Mouse (Mus musculus) heart, embryonic 14.5 days (tissue): Measurements from ENCODE around the gene Iqch. TPM values are rescaled to one million over a fixed set of nuclear protein-coding genes. Genes with fewer than 3 reads are reported as not detected.

Experiments
- ATAC-seq: fragments of 200-750 bp; cut with Nextera tagmentation; 2 replicates; pipeline ENCODE4 v1.8.0; 2017; ENCODE audit warnings: low read depth, moderate TSS enrichment; ENCODE audit not compliant: insufficient number of reproducible peaks, insufficient read depth, low FRiP score
- H3K27ac ChIP-seq, 2 experiments: fragments of 200-500 bp in 1 of 2; fragments of 300-500 bp in 1 of 2; sonication (generic) in 1 of 2; replicated peaks in 1 of 2; 2 replicates each; pipeline ENCODE4 v1.5.1; 2012 to 2014; ENCODE audit warnings: low read depth in 2 of 2, low read length in 2 of 2, control low read depth in 1 of 2, mild to moderate bottlenecking in 1 of 2, mixed read lengths in 1 of 2; ENCODE audit not compliant: control insufficient read depth in 1 of 2, insufficient read depth in 1 of 2
- H3K27me3 ChIP-seq: fragments of 300-500 bp; sonication (generic); 2 replicates; pipeline ENCODE4 v1.6.1; 2014; ENCODE audit warnings: mild to moderate bottlenecking, low read length, control low read depth; ENCODE audit not compliant: control insufficient read depth, insufficient read depth
- H3K36me3 ChIP-seq: fragments of 300-500 bp; sonication (generic); 2 replicates; pipeline ENCODE4 v1.6.1; 2014; ENCODE audit warnings: mild to moderate bottlenecking, control low read depth, low read length, mixed read lengths; ENCODE audit not compliant: control insufficient read depth, insufficient read depth
- H3K4me1 ChIP-seq, 2 experiments: fragments of 200-500 bp in 1 of 2; fragments of 300-500 bp in 1 of 2; sonication (generic) in 1 of 2; 2 replicates each; pipeline ENCODE4 v1.6.1; 2012 to 2014; ENCODE audit warnings: low read length in 2 of 2, control low read depth in 1 of 2, mixed read lengths in 1 of 2; ENCODE audit not compliant: control insufficient read depth in 2 of 2, insufficient read depth in 2 of 2
- H3K4me2 ChIP-seq: fragments of 300-500 bp; sonication (generic); 2 replicates; pipeline ENCODE4 v1.6.1; 2014; ENCODE audit warnings: mild to moderate bottlenecking, low read length
- H3K4me3 ChIP-seq, 2 experiments: fragments of 200-500 bp in 1 of 2; fragments of 300-500 bp in 1 of 2; sonication (generic) in 1 of 2; 2 replicates each; pipeline ENCODE4 v1.5.1; 2012 to 2014; ENCODE audit warnings: low read length in 2 of 2, mild to moderate bottlenecking in 2 of 2, control low read depth in 1 of 2, low read depth in 1 of 2, moderate library complexity in 1 of 2; ENCODE audit not compliant: control insufficient read depth in 1 of 2, insufficient read depth in 1 of 2
- H3K9ac ChIP-seq: fragments of 300-500 bp; sonication (generic); 2 replicates; pipeline ENCODE4 v1.6.1; 2014; ENCODE audit warnings: mild to moderate bottlenecking, low read length
- H3K9me3 ChIP-seq: fragments of 300-500 bp; sonication (generic); 2 replicates; pipeline ENCODE4 v1.6.1; 2016; ENCODE audit warnings: low read length, control low read depth; ENCODE audit not compliant: control insufficient read depth
- WGBS: fragments of 180-500 bp; shearing (Covaris S2); extraction: QIAGEN DNeasy Blood & Tissue Kit; methylation state at CpG from one replicate; pipeline ENCODE4 v1.1.7; 2014; 5-methylcytosine and 5-hydroxymethylcytosine counted together
- polyA plus RNA-seq: library from polyadenylated mRNA; unstranded; fragments of >200 nt; fragmentation: Nextera tagmentation; extraction: Ambion mirVana; gene quantifications from 2 replicates; pipeline ENCODE4 v1.2.1, GENCODE M21; 2014

Iqch gene
- polyA plus RNA-seq: 0.08 TPM in 1 of 2 replicates, not detected in the other

- H3K9ac ChIP-seq: peak within 1 kb of the TSS; percentile 91
- ATAC-seq: peak; percentile 95
- WGBS: 3% methylated on average over 70 of the region's 70 CpGs
- peak within 1 kb of the TSS; percentile 75 for H3K4me2 ChIP-seq
- peak within 1 kb of the TSS; percentile 22 to 66; a peak in 3 of 4 replicates for H3K27ac ChIP-seq
- no peaks in the 10 kb centered on the region for H3K36me3 ChIP-seq
- H3K27me3 ChIP-seq: no peaks in the 10 kb centered on the region
- H3K4me3 ChIP-seq: peak within 1 kb of the TSS; percentile 71 to 90
- H3K4me1 ChIP-seq: peaks cover 11 to 27% of the 10 kb centered on the region in 2 experiments
- no peaks in the 10 kb centered on the region for H3K9me3 ChIP-seq
Observed at GRCm38 (mm10) chr9:63602043-63602939, at the start of gene Iqch, which contains the start of gene Aagab. Iqch (minus strand) TSS chr9:63602493. Aagab (plus strand) TSS chr9:63602660.

DNA sequence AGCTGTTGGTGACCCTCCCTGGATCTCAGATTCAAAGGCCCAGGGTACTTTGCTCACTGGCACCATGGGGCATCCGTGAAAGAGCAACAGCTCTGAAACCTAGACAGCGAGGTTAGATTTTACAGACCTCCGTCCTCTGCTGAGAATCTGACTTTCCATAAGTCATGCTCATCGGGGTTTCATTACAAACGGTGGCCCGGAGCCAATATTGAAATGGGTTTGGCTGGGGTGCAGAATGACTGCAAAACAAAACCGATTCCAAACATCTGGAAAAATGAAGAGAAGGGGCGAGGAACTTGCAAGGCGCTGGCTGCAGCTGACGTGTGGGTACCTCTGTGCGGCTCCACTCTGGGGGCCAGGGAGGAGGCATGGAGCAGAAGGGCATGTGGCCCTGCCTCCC, 49.3 kb upstream of the Iqch start:
- H3K9me3 ChIP-seq: no peaks in the 10 kb centered on the region
- no peak overlapping the region for H3K4me3 ChIP-seq
- peaks cover 23 to 25% of the 10 kb centered on the region in 2 experiments for H3K4me1 ChIP-seq
- H3K36me3 ChIP-seq: peaks cover 83% of the 10 kb centered on the region
- H3K4me2 ChIP-seq: no peak overlapping the region
- WGBS: 79% methylated on average over 11 of the region's 11 CpGs
- ATAC-seq: no peak
- H3K9ac ChIP-seq: no peak overlapping the region
- peak overlapping the region in 1 of 2 experiments; percentile 33; a peak in 1 of 4 replicates for H3K27ac ChIP-seq
- H3K27me3 ChIP-seq: no peaks in the 10 kb centered on the region

DNA sequence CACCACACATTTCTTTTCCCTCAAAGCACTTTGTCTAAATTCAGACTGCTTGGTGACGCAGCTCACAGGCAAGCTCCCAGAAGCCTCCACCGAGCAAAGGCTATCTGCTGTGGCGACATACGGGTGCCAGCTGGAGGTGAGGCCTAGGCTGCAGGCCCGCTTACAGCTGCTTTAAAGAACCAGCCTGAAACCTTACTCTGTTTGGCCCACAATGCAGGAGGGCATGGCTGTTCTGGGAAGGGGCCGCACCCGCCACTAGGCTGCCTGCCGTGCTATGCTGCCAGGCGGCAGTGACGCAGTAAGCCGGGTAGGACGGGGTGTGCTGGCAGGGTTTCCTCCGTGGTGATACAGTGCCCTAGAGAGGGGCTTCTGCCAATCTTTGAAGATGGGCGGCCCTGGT, 48.6 kb upstream of the Iqch start:
- no peak overlapping the region for H3K9ac ChIP-seq
- WGBS: 83% methylated on average over 14 of the region's 14 CpGs
- no peaks in the 10 kb centered on the region for H3K9me3 ChIP-seq
- ATAC-seq: no peak
- no peak overlapping the region for H3K4me2 ChIP-seq
- H3K4me3 ChIP-seq: no peak overlapping the region
- peak overlapping the region in 1 of 2 experiments; percentile 33; a peak in 1 of 4 replicates for H3K27ac ChIP-seq
- no peaks in the 10 kb centered on the region for H3K27me3 ChIP-seq
- peaks cover 86% of the 10 kb centered on the region for H3K36me3 ChIP-seq
- peaks cover 22 to 23% of the 10 kb centered on the region in 2 experiments for H3K4me1 ChIP-seq

- no peak for ATAC-seq
- Histone ChIP-seq H3K9me3 (no peaks in the 10 kb centered on the region), H3K27ac (0 out of 4 replicates have a peak overlapping the region, but pooled peaks of 1 of the 2 experiments have one; percentile 6), H3K4me3 (no peak overlapping the region), H3K4me1 (peaks cover 13 to 17% of the 10 kb centered on the region in 2 experiments), H3K36me3 (peaks cover 84% of the 10 kb centered on the region), H3K4me2 (no peak overlapping the region), H3K27me3 (no peaks in the 10 kb centered on the region), H3K9ac (no peak overlapping the region)
- 83% methylated on average over 8 of the region's 8 CpGs for WGBS
Observed at GRCm38 (mm10) chr9:63649841-63650545, 47.7 kb upstream of the Iqch start.

GRCm38 (mm10) chr9:63648520-63648918, 46.2 kb upstream of the Iqch start:
- peaks cover 82% of the 10 kb centered on the region for H3K36me3 ChIP-seq
- no peaks in the 10 kb centered on the region for H3K9me3 ChIP-seq
- no peak overlapping the region for H3K4me2 ChIP-seq
- WGBS: 74% methylated on average over 9 of the region's 9 CpGs
- H3K4me1 ChIP-seq: peaks cover 4% of the 10 kb centered on the region in 2 experiments; a peak in 3 of 4 replicates
- no peak for ATAC-seq
- no peaks in the 10 kb centered on the region for H3K27me3 ChIP-seq
- H3K27ac ChIP-seq: no peak overlapping the region
- no peak overlapping the region for H3K9ac ChIP-seq
- no peak overlapping the region for H3K4me3 ChIP-seq

GRCm38 (mm10) chr9:63647581-63648519, 45.6 kb upstream of the Iqch start:
- no peak overlapping the region for H3K4me3 ChIP-seq
- peaks cover 80% of the 10 kb centered on the region for H3K36me3 ChIP-seq
- 79% methylated on average over 9 of the region's 9 CpGs for WGBS
- no peaks in the 10 kb centered on the region for H3K9me3 ChIP-seq
- no peaks in the 10 kb centered on the region for H3K27me3 ChIP-seq
- 0 out of 4 replicates have a peak overlapping the region, but pooled peaks of 1 of the 2 experiments have one; percentile 8 for H3K27ac ChIP-seq
- no peak overlapping the region for H3K9ac ChIP-seq
- peaks cover 4 to 6% of the 10 kb centered on the region in 2 experiments; a peak in 3 of 4 replicates for H3K4me1 ChIP-seq
- no peak overlapping the region for H3K4me2 ChIP-seq
- no peak for ATAC-seq
